Mouse (Mus musculus) myocyte (in vitro differentiated cells): ENCODE data around the gene Cux1. TPM values are rescaled to one million over a fixed set of nuclear protein-coding genes. Genes with fewer than 3 reads are reported as not detected.

Experiments used
- H3K27me3 ChIP-seq: one replicate; pipeline ENCODE4 v1.6.1; 2011; ENCODE audit not compliant: control insufficient read depth, insufficient read depth, insufficient read length
- H3K36me3 ChIP-seq: one replicate; pipeline ENCODE4 v1.6.1; 2011; ENCODE audit not compliant: control insufficient read depth, insufficient read depth
- H3K4me2 ChIP-seq: one replicate; pipeline ENCODE4 v1.6.1; 2011; ENCODE audit warnings: low read depth, control low read depth
- H3K4me3 ChIP-seq: one replicate; pipeline ENCODE4 v1.5.1; 2011; ENCODE audit warnings: mild to moderate bottlenecking, control low read depth, moderate library complexity
- H3K79me2 ChIP-seq: one replicate; pipeline ENCODE4 v1.6.1; 2011; ENCODE audit not compliant: control insufficient read depth, insufficient read depth
- H3ac ChIP-seq: one replicate; pipeline ENCODE4 v1.6.1; 2011; ENCODE audit not compliant: control insufficient read depth, insufficient read length
- CEBPB ChIP-seq: IDR thresholded peaks from 2 replicates; pipeline ENCODE4 v1.6.1; 2011; ENCODE audit warnings: mild to moderate bottlenecking, moderate library complexity; ENCODE audit not compliant: poor library complexity, insufficient read depth, severe bottlenecking
- E2F4 ChIP-seq: IDR thresholded peaks from one replicate; pipeline ENCODE4 v1.6.1; 2011; ENCODE audit warnings: mild to moderate bottlenecking, control low read depth, moderate library complexity; ENCODE audit not compliant: insufficient read depth
- MAX ChIP-seq: IDR thresholded peaks from one replicate; pipeline ENCODE4 v1.6.1; 2011; ENCODE audit warnings: low read depth, mild to moderate bottlenecking, control low read depth
- MYOD1 ChIP-seq, 3 experiments: IDR thresholded peaks; one replicate each; pipeline ENCODE4 v1.6.1; 2011; ENCODE audit warnings: control low read depth in 2 of 3, low read depth in 2 of 3, mild to moderate bottlenecking in 2 of 3, moderate library complexity in 1 of 3; ENCODE audit not compliant: insufficient read length in 2 of 3, control insufficient read depth in 1 of 3
- MYOG ChIP-seq, 3 experiments: IDR thresholded peaks; one replicate each; pipeline ENCODE4 v1.6.1; 2011; ENCODE audit warnings: control low read depth in 2 of 3, low read depth in 2 of 3, mild to moderate bottlenecking in 2 of 3; ENCODE audit not compliant: insufficient read length in 2 of 3, control insufficient read depth in 1 of 3, insufficient read depth in 1 of 3
- POLR2A ChIP-seq: IDR thresholded peaks from one replicate; pipeline ENCODE4 v1.6.1; 2011; ENCODE audit warnings: low read depth, mild to moderate bottlenecking, control low read depth, moderate library complexity; ENCODE audit not compliant: insufficient read length
- POLR2AphosphoS2 ChIP-seq: IDR thresholded peaks from one replicate; pipeline ENCODE4 v1.6.1; 2011; ENCODE audit warnings: low read depth, control low read depth; ENCODE audit not compliant: insufficient read length
- REST ChIP-seq: IDR thresholded peaks from one replicate; pipeline ENCODE4 v1.6.1; 2011; ENCODE audit warnings: mild to moderate bottlenecking, control low read depth, moderate library complexity; ENCODE audit not compliant: insufficient read depth, insufficient read length
- SRF ChIP-seq: IDR thresholded peaks from one replicate; pipeline ENCODE4 v1.6.1; 2011; ENCODE audit warnings: low read depth; ENCODE audit not compliant: control insufficient read depth, insufficient read length
- TCF12 ChIP-seq: IDR thresholded peaks from one replicate; pipeline ENCODE4 v1.6.1; 2011; ENCODE audit warnings: mild to moderate bottlenecking, control low read depth; ENCODE audit not compliant: poor library complexity, insufficient read depth, severe bottlenecking
- TCF3 ChIP-seq: IDR thresholded peaks from one replicate; pipeline ENCODE4 v1.6.1; 2011; ENCODE audit warnings: low read depth, control low read depth; ENCODE audit not compliant: insufficient read length
- USF1 ChIP-seq: IDR thresholded peaks from one replicate; pipeline ENCODE4 v1.6.1; 2011; ENCODE audit warnings: low read depth, mild to moderate bottlenecking, control low read depth, moderate library complexity
- polyA plus RNA-seq: library from polyadenylated mRNA; unstranded; fragments of >200 nt; fragmentation: generic; extraction: Trizol; gene quantifications from one replicate; pipeline ENCODE4 v1.2.1, GENCODE M21; 2012; ENCODE audit warnings: missing spikeins

Gene Cux1
- 50.7 TPM for polyA plus RNA-seq

DNA sequence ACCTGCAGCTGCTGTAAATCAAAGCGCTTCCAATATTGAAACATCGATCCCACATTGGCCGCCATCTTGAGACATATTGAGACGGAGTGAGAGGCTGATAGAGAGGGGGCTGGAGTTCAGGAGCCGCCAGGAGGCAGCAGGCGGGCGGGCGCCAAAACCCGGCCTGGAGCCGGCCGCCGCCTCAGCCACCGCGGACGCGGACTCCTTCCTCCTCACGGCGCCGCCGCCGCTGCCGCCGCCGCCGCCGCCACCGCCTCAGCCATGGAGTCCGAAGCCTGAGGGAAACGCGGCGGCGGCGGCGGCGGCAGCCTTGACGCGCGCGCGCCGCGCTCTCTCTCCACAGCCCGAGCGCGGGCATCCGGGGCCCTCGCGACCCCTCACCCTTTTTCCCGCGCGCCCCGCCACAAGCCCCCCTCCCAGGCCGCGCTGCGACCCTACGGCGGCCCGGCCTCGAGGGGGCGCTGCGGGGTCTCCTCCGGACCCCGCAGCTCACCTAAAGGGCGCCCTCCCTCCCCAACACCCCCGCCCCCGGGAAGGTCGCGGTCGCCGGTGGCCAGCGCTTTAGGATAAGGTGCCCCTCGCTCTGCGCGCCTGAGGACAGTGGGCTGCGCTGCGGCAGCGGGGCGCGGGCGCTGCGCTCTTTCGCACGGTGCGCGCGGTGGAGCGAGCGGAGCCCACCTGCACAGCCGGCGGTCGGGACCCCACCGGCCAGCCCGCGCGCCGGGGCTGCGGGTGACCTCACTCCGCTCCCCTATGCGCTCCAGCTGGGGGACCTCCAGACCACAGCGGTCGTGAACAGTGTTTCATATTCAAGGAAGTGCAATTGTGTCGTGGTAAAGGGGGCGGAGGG, at the start of gene Cux1:
Gene Cux1 (minus strand): TSS at position 315 of the 850 bp plus-strand sequence.
- Histone ChIP-seq H3K27me3 (no peaks in the 10 kb centered on the region), H3ac (peak within 1 kb of the TSS; percentile 70), H3K4me3 (peak within 1 kb of the TSS; percentile 93), H3K79me2 (peaks cover 36% of the 10 kb centered on the region), H3K36me3 (no peaks in the 10 kb centered on the region), H3K4me2 (peak within 1 kb of the TSS; percentile 99)
- TF ChIP-seq SRF (no peak), MYOD1 (IDR thresholded peaks at IDR 0.05; ENCODE audit: control insufficient read depth in 1 of 3, insufficient read length in 2 of 3, low read depth in 2 of 3) (no peak), TCF3 (no peak), CEBPB (no peak), USF1 (no peak), MAX (no peak), MYOG (IDR thresholded peaks at IDR 0.05; ENCODE audit: control insufficient read depth in 1 of 3, insufficient read depth in 1 of 3, insufficient read length in 2 of 3, low read depth in 2 of 3) (peak in 1 of 3 experiments; percentile 6), REST (no peak), E2F4 (no peak), POLR2A (peak; percentile 27), POLR2AphosphoS2 (peak; percentile 22)

- Histone ChIP-seq H3ac (no peak overlapping the region), H3K27me3 (no peaks in the 10 kb centered on the region), H3K4me3 (no peak overlapping the region), H3K36me3 (no peaks in the 10 kb centered on the region), H3K4me2 (no peak overlapping the region), H3K79me2 (no peaks in the 10 kb centered on the region)
- TF ChIP-seq POLR2AphosphoS2 (no peak), MYOG (IDR thresholded peaks at IDR 0.05; ENCODE audit: control insufficient read depth in 1 of 3, insufficient read depth in 1 of 3, insufficient read length in 2 of 3, low read depth in 2 of 3) (no peak), TCF3 (no peak), MAX (no peak), TCF12 (no peak), POLR2A (no peak)
Measured at GRCm38 (mm10) chr5:136612391-136612790, 45.1 kb upstream of the Cux1 start.

DNA sequence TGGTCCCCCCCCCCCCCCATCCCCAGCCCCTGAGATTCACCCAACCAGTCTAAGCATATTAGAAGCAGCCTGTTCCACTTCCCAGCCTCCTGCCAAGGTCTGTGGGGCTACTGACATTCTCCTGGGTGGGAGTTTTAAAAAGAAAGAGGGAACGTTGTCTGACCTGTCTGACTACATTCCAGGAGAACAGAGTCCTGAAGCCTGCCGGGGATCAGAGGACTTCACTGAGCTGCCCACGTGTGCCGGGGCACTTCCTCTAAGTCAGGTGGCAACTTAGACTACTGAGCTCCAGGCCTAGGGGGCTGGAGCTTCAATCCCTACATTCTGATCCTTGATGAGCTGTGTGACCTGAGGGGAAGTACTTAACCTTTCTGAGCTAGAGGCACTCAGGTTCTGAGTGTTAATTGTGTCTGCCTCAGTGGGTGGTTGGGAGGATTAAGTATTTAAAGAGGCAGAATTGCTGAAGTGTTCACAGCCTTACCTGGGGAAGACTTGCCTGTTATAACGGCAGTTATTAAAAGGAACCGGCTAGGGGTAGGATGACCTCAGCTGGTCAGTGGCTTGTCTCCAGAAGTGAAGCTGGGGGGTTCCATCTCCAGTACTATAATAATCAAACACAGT, 41.6 kb upstream of the Cux1 start:
- H3K79me2 ChIP-seq = no peaks in the 10 kb centered on the region
- no peaks in the 10 kb centered on the region for H3K27me3 ChIP-seq
- no peaks in the 10 kb centered on the region for H3K36me3 ChIP-seq
- TF ChIP-seq USF1 (no peak), SRF (no peak), MYOG (IDR thresholded peaks at IDR 0.05; ENCODE audit: control insufficient read depth in 1 of 3, insufficient read depth in 1 of 3, insufficient read length in 2 of 3, low read depth in 2 of 3) (no peak), POLR2A (no peak), TCF3 (no peak), POLR2AphosphoS2 (no peak), TCF12 (no peak), MAX (no peak), MYOD1 (IDR thresholded peaks at IDR 0.05; ENCODE audit: control insufficient read depth in 1 of 3, insufficient read length in 2 of 3, low read depth in 2 of 3) (no peak), E2F4 (no peak), CEBPB (no peak), REST (no peak)
- H3K4me3 ChIP-seq = no peak overlapping the region
- no peak overlapping the region for H3K4me2 ChIP-seq
- no peak overlapping the region for H3ac ChIP-seq

GRCm38 (mm10) chr5:136605144-136605543, 37.9 kb upstream of the Cux1 start:
- no peak overlapping the region for H3ac ChIP-seq
- H3K36me3 ChIP-seq = no peaks in the 10 kb centered on the region
- no peak overlapping the region for H3K4me2 ChIP-seq
- no peak overlapping the region for H3K4me3 ChIP-seq
- no peaks in the 10 kb centered on the region for H3K79me2 ChIP-seq
- no peaks in the 10 kb centered on the region for H3K27me3 ChIP-seq
- TF ChIP-seq MAX = no peak
- no peak for TF ChIP-seq POLR2AphosphoS2
- TF ChIP-seq MYOG (IDR thresholded peaks at IDR 0.05; ENCODE audit: control insufficient read depth in 1 of 3, insufficient read depth in 1 of 3, insufficient read length in 2 of 3, low read depth in 2 of 3) = no peak
- TF ChIP-seq TCF3 = no peak
- TF ChIP-seq USF1 = no peak
- TF ChIP-seq MYOD1 (IDR thresholded peaks at IDR 0.05; ENCODE audit: control insufficient read depth in 1 of 3, insufficient read length in 2 of 3, low read depth in 2 of 3) = no peak
- no peak for TF ChIP-seq SRF
- TF ChIP-seq TCF12 = no peak
- no peak for TF ChIP-seq E2F4
- TF ChIP-seq CEBPB = no peak
- no peak for TF ChIP-seq POLR2A
- no peak for TF ChIP-seq REST
